Mouse (Mus musculus) small intestine, adult 2 months (tissue): ENCODE data around the gene Map1lc3a. TPM values are rescaled to one million over a fixed set of nuclear protein-coding genes. Genes with fewer than 3 reads are reported as not detected.
A peak's percentile ranks its signal among the peaks of the same experiment; 100 is the strongest.

Experiments
- H3K27ac ChIP-seq: fragments of 200-500 bp; 2 replicates; pipeline ENCODE4 v1.5.1; 2012; ENCODE audit warnings: low read depth, low read length, control low read depth, inconsistent platforms; ENCODE audit not compliant: insufficient read depth
- H3K27me3 ChIP-seq: fragments of 200-500 bp; 2 replicates; pipeline ENCODE4 v1.6.1; 2012; ENCODE audit warnings: mild to moderate bottlenecking, moderate library complexity, low read length, inconsistent platforms; ENCODE audit not compliant: control insufficient read depth, insufficient read depth
- H3K36me3 ChIP-seq: fragments of 200-500 bp; 2 replicates; pipeline ENCODE4 v1.6.1; 2012; ENCODE audit warnings: mild to moderate bottlenecking, low read length, control low read depth, inconsistent platforms; ENCODE audit not compliant: control insufficient read depth, insufficient read depth
- H3K4me1 ChIP-seq: fragments of 200-500 bp; 2 replicates; pipeline ENCODE4 v1.6.1; 2012; ENCODE audit warnings: low read length, inconsistent platforms, mixed read lengths; ENCODE audit not compliant: control insufficient read depth, insufficient read depth, insufficient read length
- H3K4me3 ChIP-seq: fragments of 200-500 bp; 2 replicates; pipeline ENCODE4 v1.5.1; 2012; ENCODE audit warnings: low read depth, mild to moderate bottlenecking, control low read depth, inconsistent platforms, low read length, moderate library complexity
- CTCF ChIP-seq: fragments of 200-500 bp; IDR thresholded peaks from 2 replicates; pipeline ENCODE4 v1.5.1; 2012; ENCODE audit warnings: low read depth, mild to moderate bottlenecking, control low read depth, inconsistent platforms, low read length, moderate library complexity, mixed read lengths; ENCODE audit not compliant: insufficient replicate concordance, insufficient read length; ENCODE audit errors: extremely low read depth
- POLR2A ChIP-seq: fragments of 200-500 bp; IDR thresholded peaks from 2 replicates; pipeline ENCODE4 v1.6.1; 2012; ENCODE audit warnings: low read depth, mild to moderate bottlenecking, control low read depth, inconsistent platforms, low read length, moderate library complexity
- WGBS: fragments of 180-500 bp; shearing (Covaris S2); methylation state at CpG from one replicate; pipeline ENCODE4 v1.1.7; 2018; 5-methylcytosine and 5-hydroxymethylcytosine counted together
- polyA plus RNA-seq: library from polyadenylated mRNA; depleted of rRNA; stranded (reverse); fragments of >200 nt; gene quantifications from 2 replicates; pipeline ENCODE4 v1.2.3, GENCODE M21; 2012

Gene Map1lc3a
- polyA plus RNA-seq, 1 experiment: 215 TPM

DNA sequence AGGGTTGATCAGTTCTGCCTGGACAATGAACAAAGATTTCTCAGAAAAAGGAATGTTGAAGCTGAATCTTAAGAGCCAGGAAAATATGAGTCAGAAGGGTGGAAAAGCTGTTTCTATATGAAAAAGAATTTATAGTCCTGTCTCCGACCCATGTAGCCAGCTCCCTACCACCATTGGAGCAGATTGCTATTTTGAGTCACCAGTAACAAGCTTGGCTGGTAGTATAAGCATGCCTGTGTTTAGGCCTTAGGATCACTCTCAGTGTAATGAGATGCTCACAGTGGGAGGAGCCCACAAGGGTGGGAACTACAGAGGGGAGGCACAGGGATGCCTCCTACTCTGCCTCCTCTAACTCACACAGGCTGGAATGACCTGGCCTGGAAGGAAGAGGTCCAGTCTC, 27.9 kb upstream of the Map1lc3a start:
- Histone ChIP-seq H3K27ac (no peak overlapping the region), H3K4me1 (no peaks in the 10 kb centered on the region), H3K36me3 (peaks cover 66% of the 10 kb centered on the region), H3K27me3 (no peaks in the 10 kb centered on the region), H3K4me3 (no peak overlapping the region)
- no peak for TF ChIP-seq CTCF
- TF ChIP-seq POLR2A: no peak
- WGBS: 94% methylated on average over 1 of the region's 1 CpGs

DNA sequence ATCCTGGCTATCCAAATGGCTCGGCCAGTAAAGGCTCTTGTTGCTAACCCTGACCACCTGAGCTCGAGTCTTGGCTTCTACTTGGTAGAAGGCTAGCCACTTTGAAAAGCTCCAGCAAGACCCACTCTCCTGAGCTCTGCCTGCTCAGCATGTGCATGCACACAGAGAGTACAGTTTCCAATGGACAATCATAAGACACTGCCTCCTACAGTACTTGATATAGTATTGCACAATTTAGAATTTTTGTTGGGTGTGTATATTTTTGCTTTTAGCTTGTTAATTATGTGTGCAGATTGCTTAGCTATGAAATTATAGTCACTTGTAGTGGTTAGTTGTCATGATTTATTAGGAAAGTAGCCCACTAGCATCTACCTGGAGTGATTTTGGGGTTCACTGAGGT, 27.4 kb upstream of the Map1lc3a start:
- Histone ChIP-seq H3K27me3 (no peaks in the 10 kb centered on the region), H3K36me3 (peaks cover 63% of the 10 kb centered on the region)

DNA sequence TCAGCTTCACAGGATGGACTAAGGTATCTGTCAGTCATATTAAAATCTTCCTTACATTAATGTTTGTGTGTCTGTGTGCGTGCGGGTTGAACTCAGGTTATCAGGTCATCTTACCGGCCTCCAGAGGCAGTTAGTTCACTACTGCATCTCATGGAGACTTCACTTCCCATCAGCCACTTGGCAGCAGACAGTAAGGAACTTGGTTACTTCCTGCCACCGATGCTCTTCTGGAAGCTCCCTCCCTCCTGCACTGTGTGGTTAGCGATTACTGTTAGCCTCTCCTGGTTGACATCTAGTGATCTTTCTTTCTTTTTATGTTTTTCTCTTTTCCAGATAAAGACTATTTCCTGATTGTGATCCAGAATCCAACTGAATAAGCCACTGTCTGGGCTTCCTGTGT, 26.5 kb upstream of the Map1lc3a start:
- TF ChIP-seq POLR2A (no peak), CTCF (no peak)
- peaks cover 55% of the 10 kb centered on the region for H3K36me3 ChIP-seq
- WGBS: 80% methylated on average over 5 of the region's 5 CpGs
- H3K27ac ChIP-seq: no peak overlapping the region
- H3K27me3 ChIP-seq: no peaks in the 10 kb centered on the region
- no peaks in the 10 kb centered on the region for H3K4me1 ChIP-seq
- no peak overlapping the region for H3K4me3 ChIP-seq

More for the DNA sequence above, 27.4 kb upstream of the Map1lc3a start:
- Histone ChIP-seq H3K4me1 (no peaks in the 10 kb centered on the region), H3K4me3 (no peak overlapping the region), H3K27ac (no peak overlapping the region)
- TF ChIP-seq CTCF (no peak), POLR2A (no peak)
- 88% methylated on average over 2 of the region's 2 CpGs for WGBS

DNA sequence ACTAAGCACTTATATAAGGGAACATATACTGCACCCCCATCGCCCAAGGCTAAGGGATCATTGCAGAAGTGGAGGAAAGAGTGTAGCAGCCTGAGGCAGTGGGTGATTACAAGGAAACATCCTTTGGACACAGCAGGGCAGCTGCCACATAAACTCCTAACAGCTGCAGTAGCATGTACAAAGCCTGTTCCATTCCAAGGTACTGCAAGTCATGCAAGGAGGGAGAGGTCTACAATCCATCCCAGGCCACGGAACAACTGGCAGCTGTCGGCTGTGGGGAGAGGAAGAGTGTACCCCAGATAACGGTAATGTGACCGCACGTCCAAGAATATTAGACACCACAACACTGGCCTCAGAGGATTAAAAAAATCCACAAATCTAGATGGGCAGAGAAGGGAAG, 10.6 kb upstream of the Map1lc3a start:
- TF ChIP-seq CTCF (no peak), POLR2A (no peak)
- Histone ChIP-seq H3K27ac (no peak overlapping the region), H3K36me3 (no peaks in the 10 kb centered on the region), H3K27me3 (no peaks in the 10 kb centered on the region), H3K4me3 (no peak overlapping the region), H3K4me1 (no peaks in the 10 kb centered on the region; the same call in 1 of the 2 replicates)
- 92% methylated on average over 6 of the region's 6 CpGs for WGBS

DNA sequence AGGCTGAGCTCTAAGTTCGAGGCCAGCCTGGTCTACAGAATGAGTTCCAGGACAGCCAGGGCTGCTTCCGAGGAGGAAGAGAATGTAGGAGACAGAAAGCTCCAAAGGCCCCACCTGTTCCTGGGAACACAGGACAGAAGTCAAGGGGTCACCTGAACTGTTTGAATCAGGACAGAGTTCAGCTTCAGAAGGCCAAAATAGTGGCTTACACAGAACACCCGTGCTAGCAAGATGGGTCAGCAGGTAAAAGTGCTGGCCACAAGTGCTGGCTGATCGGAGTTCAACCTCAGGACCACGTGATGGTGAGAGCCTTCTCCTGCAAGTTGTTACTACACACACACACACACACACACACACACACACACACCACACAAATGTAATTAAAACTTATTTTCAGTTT, 9.2 kb upstream of the Map1lc3a start:
- H3K27ac ChIP-seq: no peak overlapping the region
- TF ChIP-seq POLR2A (no peak), CTCF (no peak)
- no peak overlapping the region for H3K4me3 ChIP-seq
- no peaks in the 10 kb centered on the region for H3K36me3 ChIP-seq
- 80% methylated on average over 5 of the region's 5 CpGs for WGBS
- H3K27me3 ChIP-seq: no peaks in the 10 kb centered on the region
- H3K4me1 ChIP-seq: no peaks in the 10 kb centered on the region; the same call in 1 of the 2 replicates

GRCm38 (mm10) chr2:155271957-155272356, 4.1 kb upstream of the Map1lc3a start:
- no peak for TF ChIP-seq POLR2A
- peak; percentile 20; the same call in 1 of the 2 replicates for TF ChIP-seq CTCF
- Histone ChIP-seq H3K36me3 (no peaks in the 10 kb centered on the region), H3K4me1 (no peaks in the 10 kb centered on the region; the same call in 1 of the 2 replicates), H3K27me3 (no peaks in the 10 kb centered on the region), H3K27ac (no peak overlapping the region), H3K4me3 (no peak overlapping the region)
- WGBS: 83% methylated on average over 6 of the region's 6 CpGs

GRCm38 (mm10) chr2:155272396-155273170, 3.5 kb upstream of the Map1lc3a start:
- TF ChIP-seq CTCF (no peak), POLR2A (no peak)
- Histone ChIP-seq H3K4me3 (no peak overlapping the region), H3K36me3 (no peaks in the 10 kb centered on the region), H3K27ac (no peak overlapping the region), H3K27me3 (no peaks in the 10 kb centered on the region), H3K4me1 (no peaks in the 10 kb centered on the region; the same call in 1 of the 2 replicates)
- WGBS: 59% methylated on average over 10 of the region's 10 CpGs
